Comparison of ENCODE assay signal across 17 mouse cellular contexts in the genomic region with DNA sequence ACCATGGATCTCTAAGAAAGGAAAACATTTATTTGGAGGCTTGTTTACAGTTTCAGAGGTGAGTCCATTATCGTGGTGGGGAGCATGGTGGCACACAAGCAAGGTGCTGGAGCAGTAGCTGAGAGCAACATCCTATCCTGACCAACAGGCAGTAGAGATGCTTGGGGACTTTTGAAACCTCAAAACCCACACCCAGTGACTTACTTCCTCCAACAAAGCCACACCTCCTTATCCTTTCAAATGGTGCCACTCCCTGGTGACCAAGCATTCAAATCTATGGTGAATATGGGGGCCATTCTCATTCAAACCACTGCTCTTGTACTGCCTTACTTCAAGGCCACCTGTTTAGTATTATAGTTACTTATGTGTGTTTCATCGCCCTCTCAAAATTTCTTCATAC. TPM values are rescaled to one million over a fixed set of nuclear protein-coding genes. Genes with fewer than 3 reads are reported as not detected.
DNase-seq lines count a peak whose midpoint lies in the region; ATAC-seq and TF ChIP-seq lines count a peak whose summit lies in the region.
"Had no signal": no experiment of that assay in that cellular context is flagged by ENCODE, and none has a peak within 500 bp of the region (broad histone marks: within the 10 kb centered on the region; RNA-seq: fewer than 3 reads in every experiment).

No protein-coding gene starts in this region.

- peak; percentile 17 for DNase-seq in heart, adult 11 months
- DNase-seq in heart, adult 18-20 months, result no peak
- no peak for DNase-seq in ES-E14 (ENCODE audit: low read depth, low spot score)
- peak; percentile 80 for DNase-seq in ZHBTc4 (ENCODE audit: low read depth, low spot score)
- DNase-seq in midbrain, postnatal 0 days (ENCODE audit: low spot score), result no peak
- no peak for DNase-seq in frontal cortex, postnatal 10 days (ENCODE audit: low spot score in 2 of 2)
- DNase-seq in gastrocnemius, adult 18-20 months (ENCODE audit: low spot score), result no peak
- DNase-seq: adrenal gland, adult 2 months; adrenal gland, postnatal 25 days; cerebellum, adult 18-20 months; cerebellum, postnatal 10 days; gastrocnemius, postnatal 14 days; heart, postnatal 36 days had no signal

- ATAC-seq in midbrain, postnatal 0 days (ENCODE audit: low FRiP score), result no peak
- ATAC-seq: forebrain, embryonic 15.5 days had no signal

- in situ Hi-C loops in ES-E14 (cut with MboI; ENCODE audit: low sequenced_read_pairs in 2 of 2, unreplicated experiment in 2 of 2), result no loop called here

- H3K27me3 ChIP-seq in midbrain, postnatal 0 days (ENCODE audit: insufficient read depth, low read length), result no peaks in the 10 kb centered on the region
- H3K27me3 ChIP-seq: forebrain, embryonic 15.5 days; heart, embryonic 13.5 days; hindbrain, embryonic 15.5 days had no signal

- H3K9me3 ChIP-seq in ES-E14 (ENCODE audit: control insufficient read depth, insufficient read depth, low read depth, low read length), result no peaks in the 10 kb centered on the region
- H3K9me3 ChIP-seq in midbrain, postnatal 0 days (ENCODE audit: low read length), result no peaks in the 10 kb centered on the region
- H3K9me3 ChIP-seq: embryonic facial prominence, embryonic 10.5 days; forebrain, embryonic 15.5 days; heart, embryonic 13.5 days; hindbrain, embryonic 15.5 days had no signal

- no peak overlapping the region for H3K9ac ChIP-seq in ES-E14 (ENCODE audit: insufficient read depth, low read depth, low read length, poor library complexity, severe bottlenecking)
- H3K9ac ChIP-seq in midbrain, postnatal 0 days (replicated peaks; ENCODE audit: low read length, poor library complexity, severe bottlenecking), result no peak overlapping the region
- H3K9ac ChIP-seq: forebrain, embryonic 15.5 days; heart, embryonic 13.5 days; hindbrain, embryonic 15.5 days had no signal

- H3K4me2 ChIP-seq in midbrain, postnatal 0 days (ENCODE audit: low read depth, low read length, poor library complexity, severe bottlenecking), result no peak overlapping the region
- H3K4me2 ChIP-seq: forebrain, embryonic 15.5 days; heart, embryonic 13.5 days; hindbrain, embryonic 15.5 days had no signal

- H3K27ac ChIP-seq in ES-E14 (ENCODE audit: insufficient read depth, low read depth, low read length, poor library complexity, severe bottlenecking), result peak overlapping the region; percentile 97
- no peak overlapping the region for H3K27ac ChIP-seq in midbrain, postnatal 0 days (ENCODE audit: low read depth, low read length)
- H3K27ac ChIP-seq: embryonic facial prominence, embryonic 10.5 days; forebrain, embryonic 15.5 days; heart, embryonic 13.5 days; hindbrain, embryonic 15.5 days had no signal

- H3K4me1 ChIP-seq in ES-E14 (ENCODE audit: control insufficient read depth in 2 of 2, insufficient read depth in 2 of 2, low read length in 2 of 2, poor library complexity in 1 of 2), result peaks cover 12 to 37% of the 10 kb centered on the region in 2 experiments
- no peaks in the 10 kb centered on the region for H3K4me1 ChIP-seq in midbrain, postnatal 0 days (ENCODE audit: insufficient read depth, low read length)
- H3K4me1 ChIP-seq: forebrain, embryonic 15.5 days; hindbrain, embryonic 15.5 days had no signal

- H3K4me3 ChIP-seq in ES-E14 (ENCODE audit: insufficient read depth in 1 of 2, low read depth in 1 of 2, low read length in 2 of 2, poor library complexity in 1 of 2, severe bottlenecking in 1 of 2), result no peak overlapping the region
- no peak overlapping the region for H3K4me3 ChIP-seq in midbrain, postnatal 0 days (ENCODE audit: low read depth, low read length)
- H3K4me3 ChIP-seq: embryonic facial prominence, embryonic 10.5 days; forebrain, embryonic 15.5 days; heart, embryonic 13.5 days; hindbrain, embryonic 15.5 days had no signal

- H3K36me3 ChIP-seq in ES-E14 (ENCODE audit: control insufficient read depth, insufficient read depth, low read length, poor library complexity, severe bottlenecking), result peaks cover 2% of the 10 kb centered on the region; the same call in 1 of the 2 replicates
- no peaks in the 10 kb centered on the region for H3K36me3 ChIP-seq in midbrain, postnatal 0 days (ENCODE audit: insufficient read depth, low read length)
- H3K36me3 ChIP-seq: embryonic facial prominence, embryonic 10.5 days; forebrain, embryonic 15.5 days; heart, embryonic 13.5 days; hindbrain, embryonic 15.5 days had no signal

- WGBS in midbrain, postnatal 0 days, result 91% methylated on average over 2 of the region's 2 CpGs

- no peak for TF ChIP-seq CTCF in midbrain, postnatal 0 days (IDR thresholded peaks at IDR 0.05)

TF ChIP-seq in ES-E14, 5 proteins besides CTCF, POLR2A, EP300 and RAD21:
- TF ChIP-seq ZC3H11A (IDR thresholded peaks at IDR 0.05; ENCODE audit: borderline replicate concordance, low read depth, low read length) (no peak), ZNF384 (IDR thresholded peaks at IDR 0.05; ENCODE audit: low read depth, low read length) (no peak), CHD2 (IDR thresholded peaks at IDR 0.05; ENCODE audit: low read depth, low read length) (no peak), MAFK (IDR thresholded peaks at IDR 0.05; ENCODE audit: insufficient read depth, low read depth, low read length) (no peak), HCFC1 (IDR thresholded peaks at IDR 0.05; ENCODE audit: borderline replicate concordance, insufficient read depth, low read length) (no peak)

RNA-seq across cellular contexts. Expression of gene Kirrel, which starts 20.0 kb away (rescaled TPM):
- 1 to 10 TPM; 5.4 to 6.3 TPM for total RNA-seq in heart, adult 18-20 months (2021)
- 35.5 and 37.8 TPM in 2 replicates for total RNA-seq in ES-E14 (2012; rRNA removed)
- total RNA-seq in midbrain, postnatal 0 days (2014; rRNA removed), result 11.1 and 11.3 TPM in 2 replicates
- 3.3 and 4.0 TPM in 2 replicates for polyA plus RNA-seq in midbrain, postnatal 0 days (2015; fragmentation: Nextera tagmentation; extraction: Ambion mirVana)
- 1 to 10 TPM; 2.7 to 4.9 TPM for total RNA-seq in gastrocnemius, adult 18-20 months (2021)

Comparison
In these comparisons a context has a peak if more than half of its experiments do, and no peak if none do; other contexts are left out.
1. DNase-seq: peak in heart, adult 11 months (single experiment) and ZHBTc4 (single experiment); none in heart, adult 18-20 months (0 of 2), ES-E14 (single experiment), midbrain, postnatal 0 days (single experiment), frontal cortex, postnatal 10 days (0 of 2) and gastrocnemius, adult 18-20 months (single experiment).